Mouse (Mus musculus) mature B cell (primary cell): ENCODE results near the gene Srrm4.

Experiments used
- in situ Hi-C: fragments of 300-500 bp; cut with MboI; formaldehyde crosslinking; loops from 2 replicates; pipeline ENCODE4 v1.14.3; 2019

The Srrm4 gene

GRCm38 (mm10) chr5:116405934-116406333 is 185.7 kb downstream of the Srrm4 start:
- in situ Hi-C loops = no loop called here

- in situ Hi-C loops = no loop called here
Measured at GRCm38 (mm10) chr5:116404063-116404462, 187.6 kb downstream of the Srrm4 start.

- in situ Hi-C loops = no loop called here
Measured at GRCm38 (mm10) chr5:116400801-116401200, 190.8 kb downstream of the Srrm4 start.

GRCm38 (mm10) chr5:116400042-116400730 is 191.4 kb downstream of the Srrm4 start:
- in situ Hi-C loops = no loop called here

- in situ Hi-C loops = no loop called here
Measured at GRCm38 (mm10) chr5:116396104-116396503, 195.5 kb downstream of the Srrm4 start.

- in situ Hi-C loops = no loop called here
Measured at GRCm38 (mm10) chr5:116392603-116393002, 199.0 kb downstream of the Srrm4 start.

- in situ Hi-C loops = no loop called here
Measured at GRCm38 (mm10) chr5:116389856-116390542, 201.6 kb downstream of the Srrm4 start.

GRCm38 (mm10) chr5:116389321-116389720 is 202.3 kb downstream of the Srrm4 start:
- in situ Hi-C loops = no loop called here
